Mouse (Mus musculus) myocyte (in vitro differentiated cells): Measurements from ENCODE around the gene Ap5s1. TPM values are rescaled to one million over a fixed set of nuclear protein-coding genes. Genes with fewer than 3 reads are reported as not detected.
A peak's percentile ranks its signal among the peaks of the same experiment; 100 is the strongest.

ENCODE experiments used
- H3K27me3 ChIP-seq: one replicate; pipeline ENCODE4 v1.6.1; 2011; ENCODE audit not compliant: control insufficient read depth, insufficient read depth, insufficient read length
- H3K36me3 ChIP-seq: one replicate; pipeline ENCODE4 v1.6.1; 2011; ENCODE audit not compliant: control insufficient read depth, insufficient read depth
- H3K4me2 ChIP-seq: one replicate; pipeline ENCODE4 v1.6.1; 2011; ENCODE audit warnings: low read depth, control low read depth
- H3K4me3 ChIP-seq: one replicate; pipeline ENCODE4 v1.5.1; 2011; ENCODE audit warnings: mild to moderate bottlenecking, control low read depth, moderate library complexity
- H3K79me2 ChIP-seq: one replicate; pipeline ENCODE4 v1.6.1; 2011; ENCODE audit not compliant: control insufficient read depth, insufficient read depth
- H3ac ChIP-seq: one replicate; pipeline ENCODE4 v1.6.1; 2011; ENCODE audit not compliant: control insufficient read depth, insufficient read length
- CEBPB ChIP-seq: IDR thresholded peaks from 2 replicates; pipeline ENCODE4 v1.6.1; 2011; ENCODE audit warnings: mild to moderate bottlenecking, moderate library complexity; ENCODE audit not compliant: poor library complexity, insufficient read depth, severe bottlenecking
- E2F4 ChIP-seq: IDR thresholded peaks from one replicate; pipeline ENCODE4 v1.6.1; 2011; ENCODE audit warnings: mild to moderate bottlenecking, control low read depth, moderate library complexity; ENCODE audit not compliant: insufficient read depth
- MAX ChIP-seq: IDR thresholded peaks from one replicate; pipeline ENCODE4 v1.6.1; 2011; ENCODE audit warnings: low read depth, mild to moderate bottlenecking, control low read depth
- MYOD1 ChIP-seq, 3 experiments: IDR thresholded peaks; one replicate each; pipeline ENCODE4 v1.6.1; 2011; ENCODE audit warnings: control low read depth in 2 of 3, low read depth in 2 of 3, mild to moderate bottlenecking in 2 of 3, moderate library complexity in 1 of 3; ENCODE audit not compliant: insufficient read length in 2 of 3, control insufficient read depth in 1 of 3
- MYOG ChIP-seq, 3 experiments: IDR thresholded peaks; one replicate each; pipeline ENCODE4 v1.6.1; 2011; ENCODE audit warnings: control low read depth in 2 of 3, low read depth in 2 of 3, mild to moderate bottlenecking in 2 of 3; ENCODE audit not compliant: insufficient read length in 2 of 3, control insufficient read depth in 1 of 3, insufficient read depth in 1 of 3
- POLR2A ChIP-seq: IDR thresholded peaks from one replicate; pipeline ENCODE4 v1.6.1; 2011; ENCODE audit warnings: low read depth, mild to moderate bottlenecking, control low read depth, moderate library complexity; ENCODE audit not compliant: insufficient read length
- POLR2AphosphoS2 ChIP-seq: IDR thresholded peaks from one replicate; pipeline ENCODE4 v1.6.1; 2011; ENCODE audit warnings: low read depth, control low read depth; ENCODE audit not compliant: insufficient read length
- REST ChIP-seq: IDR thresholded peaks from one replicate; pipeline ENCODE4 v1.6.1; 2011; ENCODE audit warnings: mild to moderate bottlenecking, control low read depth, moderate library complexity; ENCODE audit not compliant: insufficient read depth, insufficient read length
- SRF ChIP-seq: IDR thresholded peaks from one replicate; pipeline ENCODE4 v1.6.1; 2011; ENCODE audit warnings: low read depth; ENCODE audit not compliant: control insufficient read depth, insufficient read length
- TCF12 ChIP-seq: IDR thresholded peaks from one replicate; pipeline ENCODE4 v1.6.1; 2011; ENCODE audit warnings: mild to moderate bottlenecking, control low read depth; ENCODE audit not compliant: poor library complexity, insufficient read depth, severe bottlenecking
- TCF3 ChIP-seq: IDR thresholded peaks from one replicate; pipeline ENCODE4 v1.6.1; 2011; ENCODE audit warnings: low read depth, control low read depth; ENCODE audit not compliant: insufficient read length
- USF1 ChIP-seq: IDR thresholded peaks from one replicate; pipeline ENCODE4 v1.6.1; 2011; ENCODE audit warnings: low read depth, mild to moderate bottlenecking, control low read depth, moderate library complexity
- polyA plus RNA-seq: library from polyadenylated mRNA; unstranded; fragments of >200 nt; fragmentation: generic; extraction: Trizol; gene quantifications from one replicate; pipeline ENCODE4 v1.2.1, GENCODE M21; 2012; ENCODE audit warnings: missing spikeins

Ap5s1 gene
- polyA plus RNA-seq, 1 experiment = 33.6 TPM

- TF ChIP-seq TCF12 = no peak
- TF ChIP-seq POLR2AphosphoS2 = no peak
- no peak for TF ChIP-seq REST
- TF ChIP-seq SRF = no peak
- no peak for TF ChIP-seq MAX
- TF ChIP-seq POLR2A = no peak
- TF ChIP-seq E2F4 = no peak
- TF ChIP-seq MYOD1 (IDR thresholded peaks at IDR 0.05; ENCODE audit: control insufficient read depth in 1 of 3, insufficient read length in 2 of 3, low read depth in 2 of 3) = no peak
- TF ChIP-seq USF1 = no peak
- no peak for TF ChIP-seq MYOG (IDR thresholded peaks at IDR 0.05; ENCODE audit: control insufficient read depth in 1 of 3, insufficient read depth in 1 of 3, insufficient read length in 2 of 3, low read depth in 2 of 3)
- no peak for TF ChIP-seq TCF3
- TF ChIP-seq CEBPB = no peak
- peak overlapping the region; percentile 5 for H3ac ChIP-seq
- H3K36me3 ChIP-seq = peaks cover 8% of the 10 kb centered on the region
- no peaks in the 10 kb centered on the region for H3K79me2 ChIP-seq
- peak overlapping the region; percentile 99 for H3K4me2 ChIP-seq
- no peaks in the 10 kb centered on the region for H3K27me3 ChIP-seq
- peak overlapping the region; percentile 57 for H3K4me3 ChIP-seq
Observed at GRCm38 (mm10) chr2:131234970-131235635, 28.2 kb downstream of the Ap5s1 start.

GRCm38 (mm10) chr2:131242180-131242579 is 35.3 kb downstream of the Ap5s1 start:
- no peak overlapping the region for H3K4me3 ChIP-seq
- peaks cover 56% of the 10 kb centered on the region for H3K36me3 ChIP-seq
- H3ac ChIP-seq = no peak overlapping the region
- H3K4me2 ChIP-seq = no peak overlapping the region
- H3K27me3 ChIP-seq = no peaks in the 10 kb centered on the region
- H3K79me2 ChIP-seq = no peaks in the 10 kb centered on the region
- TF ChIP-seq E2F4 = no peak
- no peak for TF ChIP-seq POLR2AphosphoS2
- no peak for TF ChIP-seq MYOD1 (IDR thresholded peaks at IDR 0.05; ENCODE audit: control insufficient read depth in 1 of 3, insufficient read length in 2 of 3, low read depth in 2 of 3)
- TF ChIP-seq TCF3 = no peak
- no peak for TF ChIP-seq TCF12
- no peak for TF ChIP-seq POLR2A
- TF ChIP-seq USF1 = no peak
- TF ChIP-seq SRF = no peak
- no peak for TF ChIP-seq REST
- TF ChIP-seq MYOG (IDR thresholded peaks at IDR 0.05; ENCODE audit: control insufficient read depth in 1 of 3, insufficient read depth in 1 of 3, insufficient read length in 2 of 3, low read depth in 2 of 3) = no peak
- TF ChIP-seq MAX = no peak

- Histone ChIP-seq H3ac (no peak overlapping the region), H3K36me3 (peaks cover 49% of the 10 kb centered on the region), H3K4me2 (no peak overlapping the region), H3K27me3 (no peaks in the 10 kb centered on the region), H3K79me2 (no peaks in the 10 kb centered on the region), H3K4me3 (no peak overlapping the region)
- TF ChIP-seq POLR2AphosphoS2 (no peak), MAX (no peak), MYOD1 (IDR thresholded peaks at IDR 0.05; ENCODE audit: control insufficient read depth in 1 of 3, insufficient read length in 2 of 3, low read depth in 2 of 3) (no peak), USF1 (no peak), REST (no peak), E2F4 (no peak), POLR2A (no peak), CEBPB (no peak), SRF (no peak), TCF3 (no peak), TCF12 (no peak), MYOG (IDR thresholded peaks at IDR 0.05; ENCODE audit: control insufficient read depth in 1 of 3, insufficient read depth in 1 of 3, insufficient read length in 2 of 3, low read depth in 2 of 3) (no peak)
Observed at GRCm38 (mm10) chr2:131242929-131243328, 36.1 kb downstream of the Ap5s1 start.

GRCm38 (mm10) chr2:131253681-131254328 is 46.9 kb downstream of the Ap5s1 start:
- peak overlapping the region; percentile 60 for H3K4me2 ChIP-seq

More at GRCm38 (mm10) chr2:131253681-131254328, 46.9 kb downstream of the Ap5s1 start:
- Histone ChIP-seq H3K79me2 (no peaks in the 10 kb centered on the region), H3K27me3 (no peaks in the 10 kb centered on the region), H3K36me3 (no peaks in the 10 kb centered on the region), H3ac (no peak overlapping the region), H3K4me3 (no peak overlapping the region)
- TF ChIP-seq POLR2A (no peak), TCF3 (no peak), SRF (no peak), POLR2AphosphoS2 (no peak), MYOG (IDR thresholded peaks at IDR 0.05; ENCODE audit: control insufficient read depth in 1 of 3, insufficient read depth in 1 of 3, insufficient read length in 2 of 3, low read depth in 2 of 3) (no peak), REST (no peak), E2F4 (no peak), TCF12 (no peak), USF1 (no peak), CEBPB (no peak), MAX (no peak), MYOD1 (IDR thresholded peaks at IDR 0.05; ENCODE audit: control insufficient read depth in 1 of 3, insufficient read length in 2 of 3, low read depth in 2 of 3) (no peak)
